Mouse (Mus musculus) embryonic facial prominence, embryonic 10.5 days (tissue): ENCODE measurements around the gene Dazap1. TPM values are rescaled to one million over a fixed set of nuclear protein-coding genes. Genes with fewer than 3 reads are reported as not detected.
"Not testable (repeated sequence)": the region's sequence is repeated elsewhere in the genome, so short reads cannot be mapped to it uniquely, and the experiment has no call there.

Experiments used
- DNase-seq: peaks from one replicate; pipeline ENCODE4 v3.0.0-alpha.2; 2017; ENCODE audit warnings: low spot score
- H3K27ac ChIP-seq: fragments of 300-500 bp; sonication (generic); replicated peaks from 2 replicates; pipeline ENCODE4 v1.5.1; 2016; ENCODE audit warnings: mild to moderate bottlenecking
- H3K27me3 ChIP-seq: fragments of 300-500 bp; sonication (generic); replicated peaks from 2 replicates; pipeline ENCODE4 v1.6.1; 2016; ENCODE audit warnings: low read depth, mild to moderate bottlenecking; ENCODE audit not compliant: poor library complexity, severe bottlenecking
- H3K36me3 ChIP-seq: fragments of 300-500 bp; sonication (generic); replicated peaks from 2 replicates; pipeline ENCODE4 v1.6.1; 2016; ENCODE audit warnings: mild to moderate bottlenecking, moderate library complexity
- H3K4me1 ChIP-seq: fragments of 300-500 bp; sonication (generic); 2 replicates; pipeline ENCODE4 v1.6.1; 2016
- H3K4me3 ChIP-seq: fragments of 300-500 bp; sonication (generic); 2 replicates; pipeline ENCODE4 v1.5.1; 2016; ENCODE audit warnings: mild to moderate bottlenecking, moderate library complexity
- H3K9me3 ChIP-seq: fragments of 300-500 bp; sonication (generic); 2 replicates; pipeline ENCODE4 v1.6.1; 2016; ENCODE audit warnings: mild to moderate bottlenecking
- WGBS: fragments of 180-500 bp; shearing (Covaris S2); methylation state at CpG from one replicate; pipeline ENCODE4 v1.1.7; 2016; 5-methylcytosine and 5-hydroxymethylcytosine counted together
- polyA plus RNA-seq: library from polyadenylated mRNA; unstranded; fragments of >200 nt; fragmentation: Nextera tagmentation; extraction: Ambion mirVana; gene quantifications from 2 replicates; pipeline ENCODE4 v1.2.1, GENCODE M21; 2016

Gene Dazap1
- polyA plus RNA-seq, 1 experiment from 2014 or later: 56.2 TPM

DNA sequence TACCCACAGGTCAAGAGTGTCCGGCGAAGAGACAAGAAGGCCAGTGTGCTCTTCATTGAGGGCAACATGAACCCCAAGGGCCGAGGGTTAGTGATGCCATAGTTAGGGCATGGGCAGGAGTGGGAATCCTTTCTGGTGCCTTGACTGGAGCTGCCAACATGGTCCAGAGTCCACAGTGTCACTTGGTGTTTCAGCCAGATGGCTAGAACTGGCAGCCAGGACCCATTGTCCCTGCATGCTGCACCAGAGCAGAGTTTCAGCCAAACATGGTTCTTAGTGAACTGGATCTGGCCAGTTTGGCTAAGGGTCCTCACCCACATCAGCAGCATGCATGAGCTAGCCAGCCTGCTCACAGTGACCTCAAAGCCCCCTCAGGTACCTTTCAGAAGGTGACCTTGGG, 23.0 kb upstream of the Dazap1 start:
- H3K4me3 ChIP-seq: no peak overlapping the region; the same call in 1 of the 2 replicates
- WGBS: 96% methylated on average over 3 of the region's 3 CpGs
- H3K27ac ChIP-seq: no peak overlapping the region
- no peaks in the 10 kb centered on the region for H3K27me3 ChIP-seq
- no peaks in the 10 kb centered on the region for H3K9me3 ChIP-seq
- H3K4me1 ChIP-seq: peaks cover 2% of the 10 kb centered on the region
- DNase-seq: no peak
- peaks cover 100% of the 10 kb centered on the region for H3K36me3 ChIP-seq

DNA sequence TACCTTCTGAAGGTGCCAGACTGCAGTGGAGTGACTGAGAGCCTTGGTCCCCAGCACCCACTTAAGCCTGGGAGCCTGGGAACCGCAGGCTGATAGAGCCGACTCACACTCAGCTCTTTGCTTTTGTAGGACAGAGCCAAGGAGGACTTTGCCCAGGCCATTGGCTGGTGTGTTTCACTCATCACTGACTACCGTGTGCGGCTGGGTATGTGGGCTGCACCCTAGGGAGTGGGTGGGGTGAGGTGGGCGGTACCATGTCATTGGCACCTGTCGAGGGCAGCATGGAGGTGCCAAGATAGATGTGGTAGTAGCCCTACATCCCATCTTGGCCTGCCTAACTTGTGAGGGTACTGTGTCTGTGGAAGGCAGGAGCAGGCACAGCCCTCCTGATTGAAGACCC, 21.5 kb upstream of the Dazap1 start:
- 92% methylated on average over 6 of the region's 6 CpGs for whole genome bisulfite sequencing
- DNase-seq: no peak
- no peaks in the 10 kb centered on the region for H3K27me3 ChIP-seq
- no peak overlapping the region for H3K27ac ChIP-seq
- H3K4me3 ChIP-seq: no peak overlapping the region
- H3K9me3 ChIP-seq: no peaks in the 10 kb centered on the region
- H3K4me1 ChIP-seq: no peaks in the 10 kb centered on the region
- peaks cover 100% of the 10 kb centered on the region for H3K36me3 ChIP-seq

DNA sequence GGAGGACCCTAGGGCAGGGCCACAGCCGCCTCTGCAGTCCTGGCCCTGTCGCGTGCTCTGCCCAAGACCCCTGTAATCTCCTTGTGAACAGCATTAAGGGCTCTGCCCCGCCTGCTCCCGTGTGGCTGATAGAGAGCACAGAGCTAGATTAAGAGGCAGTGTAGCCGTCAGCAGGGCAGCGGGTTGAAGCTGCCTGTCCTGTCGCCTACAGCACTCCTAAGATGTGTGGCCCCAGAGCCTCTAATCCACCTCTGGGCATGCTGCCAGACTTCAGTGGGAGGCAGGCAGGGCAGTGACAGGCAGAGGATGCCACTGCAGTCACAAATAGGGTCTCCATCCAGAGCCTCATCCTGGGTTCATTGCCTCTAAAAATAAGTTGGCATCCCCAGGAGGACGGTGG, 19.2 kb upstream of the Dazap1 start:
- Histone ChIP-seq H3K9me3 (no peaks in the 10 kb centered on the region), H3K27ac (no peak overlapping the region), H3K36me3 (peaks cover 78% of the 10 kb centered on the region), H3K4me3 (no peak overlapping the region; the same call in 1 of the 2 replicates), H3K27me3 (no peaks in the 10 kb centered on the region), H3K4me1 (peaks cover 11% of the 10 kb centered on the region)
- 88% methylated on average over 9 of the region's 9 CpGs for WGBS
- DNase-seq: no peak

DNA sequence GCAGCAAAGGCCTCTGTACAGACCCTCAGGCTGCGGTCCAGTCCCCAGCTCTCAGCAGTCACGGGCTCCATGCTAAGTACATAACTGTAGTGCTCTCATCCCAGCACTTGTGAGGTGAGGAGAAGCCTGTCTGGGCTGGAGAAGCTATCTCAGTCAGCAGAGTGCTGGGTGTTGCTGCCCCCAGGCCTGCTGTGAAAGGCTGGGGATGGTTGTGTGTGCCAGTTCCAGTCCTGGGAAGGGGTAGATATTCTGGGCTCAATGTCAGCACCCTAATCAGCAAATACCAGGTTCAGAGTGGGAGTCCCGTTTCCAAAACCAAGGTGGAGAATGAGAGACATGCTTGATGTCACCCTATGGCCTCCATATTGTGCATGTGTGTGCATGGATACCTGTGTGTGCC, 18.7 kb upstream of the Dazap1 start:
- H3K27me3 ChIP-seq: no peaks in the 10 kb centered on the region
- H3K4me3 ChIP-seq: no peak overlapping the region
- H3K9me3 ChIP-seq: no peaks in the 10 kb centered on the region
- peaks cover 73% of the 10 kb centered on the region for H3K36me3 ChIP-seq
- H3K4me1 ChIP-seq: peaks cover 11% of the 10 kb centered on the region
- no peak for DNase-seq
- WGBS: 95% methylated on average over 3 of the region's 3 CpGs
- no peak overlapping the region for H3K27ac ChIP-seq

DNA sequence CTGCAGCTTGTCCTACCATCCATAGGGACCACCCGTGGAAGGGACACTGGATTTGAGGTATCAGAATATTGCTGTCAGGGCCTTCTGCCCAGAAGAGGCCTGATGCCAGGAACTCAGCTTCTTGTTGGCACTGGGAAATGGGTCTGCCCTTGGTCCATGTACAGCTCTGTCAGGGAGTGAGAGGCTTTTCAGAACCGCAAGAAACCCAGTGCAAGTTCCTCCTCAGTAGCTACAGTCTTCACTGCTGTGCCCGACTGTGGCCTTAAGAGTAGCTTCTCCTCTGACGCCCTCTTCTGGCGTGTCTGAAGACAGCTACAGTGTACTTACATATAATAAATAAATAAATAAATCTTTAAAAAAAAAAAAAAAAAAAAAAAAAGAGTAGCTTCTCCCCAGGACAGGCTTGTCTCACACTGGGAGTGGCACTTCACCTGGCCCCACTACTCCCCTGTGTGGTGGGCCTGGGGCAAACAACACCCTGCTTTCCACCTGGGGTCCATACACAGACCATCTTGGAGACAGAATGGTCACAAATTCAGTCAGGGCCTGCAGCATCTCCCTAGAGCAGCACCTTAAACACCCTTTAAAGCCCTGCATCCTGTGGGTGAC, 16.4 kb upstream of the Dazap1 start:
- no peak overlapping the region for H3K4me3 ChIP-seq
- 43% methylated on average over 5 of the region's 5 CpGs for WGBS
- no peaks in the 10 kb centered on the region for H3K9me3 ChIP-seq
- peak; percentile 58 for DNase-seq
- H3K27ac ChIP-seq: peak overlapping the region; percentile 72
- no peaks in the 10 kb centered on the region for H3K27me3 ChIP-seq
- peaks cover 13% of the 10 kb centered on the region for H3K4me1 ChIP-seq
- H3K36me3 ChIP-seq: peaks cover 50% of the 10 kb centered on the region

DNA sequence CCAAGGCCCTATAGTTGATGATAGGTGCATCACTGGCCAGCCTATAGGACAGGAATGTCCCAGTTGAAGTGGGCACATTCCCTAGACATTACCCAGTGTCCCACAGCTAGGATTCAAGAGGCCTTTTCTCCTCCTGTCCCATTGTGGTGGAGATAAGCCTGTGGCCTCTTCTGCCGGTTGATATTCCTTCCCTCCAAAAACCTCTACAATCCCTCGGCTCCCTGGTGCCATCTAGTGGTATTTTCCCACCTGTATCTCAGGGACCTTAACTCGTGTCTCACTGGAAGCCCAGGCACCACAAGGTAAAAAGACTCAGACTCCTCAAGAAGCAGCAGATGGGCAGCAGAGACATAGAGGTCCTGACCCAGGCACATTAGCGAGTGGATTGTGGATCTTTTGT, 15.7 kb upstream of the Dazap1 start:
- Histone ChIP-seq H3K36me3 (peaks cover 43% of the 10 kb centered on the region), H3K9me3 (no peaks in the 10 kb centered on the region), H3K4me3 (peak overlapping the region; percentile 28; the same call in 1 of the 2 replicates), H3K27ac (peak overlapping the region; percentile 72), H3K4me1 (peaks cover 20% of the 10 kb centered on the region), H3K27me3 (no peaks in the 10 kb centered on the region)
- DNase-seq: peak; percentile 81
- WGBS: 6% methylated on average over 4 of the region's 4 CpGs

DNA sequence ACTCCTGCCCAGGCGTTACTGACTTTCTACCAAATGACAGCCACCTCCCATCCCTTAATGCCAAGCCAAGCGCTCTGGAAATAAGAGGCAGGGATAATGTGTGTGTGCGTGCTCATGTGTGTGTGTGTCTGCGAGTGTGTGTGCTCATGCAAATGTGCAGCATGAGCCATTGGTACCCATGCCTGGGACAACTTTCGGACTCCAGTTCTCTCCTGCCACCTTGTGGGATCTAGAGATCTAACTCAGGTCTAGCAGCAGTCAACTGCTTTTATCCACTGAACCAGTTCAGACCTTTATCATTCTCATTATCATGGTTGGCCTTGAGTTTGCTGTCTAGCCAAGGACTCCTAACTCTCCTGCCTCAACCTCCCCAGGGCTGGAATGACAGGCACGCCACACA, 13.4 kb upstream of the Dazap1 start:
- peak; percentile 37 for DNase-seq
- peak overlapping the region; percentile 88; the same call in 1 of the 2 replicates for H3K4me3 ChIP-seq

DNA sequence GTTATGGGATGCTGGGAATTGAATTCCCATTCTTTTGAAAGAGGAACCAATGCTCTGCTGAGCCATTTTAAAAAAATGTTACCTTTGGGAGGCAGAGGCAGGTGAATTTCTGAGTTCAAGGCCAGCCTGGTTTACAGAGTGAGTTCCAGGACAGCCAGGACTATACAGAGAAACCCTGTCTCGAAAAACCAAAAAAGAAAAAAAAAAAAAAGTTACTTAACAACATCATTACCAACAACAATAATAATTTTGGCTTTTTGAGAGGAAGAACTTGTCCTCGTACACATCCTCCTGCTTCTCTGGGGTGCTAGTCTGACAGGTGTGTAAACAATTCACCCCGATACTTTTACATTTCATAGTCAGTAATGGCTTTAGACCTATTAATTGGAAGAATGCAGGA, 12.8 kb upstream of the Dazap1 start:
- H3K27ac ChIP-seq: not testable (repeated sequence)
- 50% methylated on average over 3 of the region's 3 CpGs for WGBS

More for the DNA sequence above, 13.4 kb upstream of the Dazap1 start:
- Histone ChIP-seq H3K27me3 (no peaks in the 10 kb centered on the region), H3K27ac (no peak overlapping the region), H3K36me3 (peaks cover 23% of the 10 kb centered on the region), H3K9me3 (no peaks in the 10 kb centered on the region), H3K4me1 (peaks cover 25% of the 10 kb centered on the region)
- WGBS: 64% methylated on average over 6 of the region's 6 CpGs

DNA sequence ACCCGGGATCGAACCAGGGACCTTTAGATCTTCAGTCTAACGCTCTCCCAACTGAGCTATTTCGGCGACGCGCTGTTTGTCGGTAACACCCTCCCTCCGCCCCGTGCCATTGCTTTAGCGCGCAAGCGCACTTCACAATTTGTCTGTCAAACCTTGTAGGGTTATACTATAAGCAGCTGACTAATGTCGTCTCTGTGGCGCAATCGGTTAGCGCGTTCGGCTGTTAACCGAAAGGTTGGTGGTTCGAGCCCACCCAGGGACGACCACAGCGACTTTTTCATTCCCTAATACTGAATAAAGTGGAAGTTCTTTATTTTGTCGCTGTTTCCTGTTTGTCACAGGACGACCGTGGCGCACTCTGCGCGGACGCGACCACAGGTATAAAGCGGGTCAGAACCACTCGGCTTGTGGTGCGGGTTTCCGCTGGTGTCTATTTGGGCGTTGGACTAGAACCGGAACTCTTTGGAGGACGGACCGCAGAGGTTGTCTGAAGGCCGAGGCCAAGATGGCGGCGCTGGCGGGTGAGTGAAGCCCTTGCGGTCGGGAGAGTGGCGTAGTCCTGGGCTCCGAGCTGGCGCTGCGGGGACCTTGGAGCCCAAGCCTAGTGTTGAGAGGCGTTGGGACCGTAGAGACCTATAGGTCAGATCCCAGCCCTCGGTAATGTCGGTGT, 12.2 kb upstream of the Dazap1 start, which contains the start of gene Ndufs7:
Gene Ndufs7 (plus strand): TSS at position 151 of the 670 bp plus-strand sequence.
- no peaks in the 10 kb centered on the region for H3K27me3 ChIP-seq
- DNase-seq: peak; percentile 90
- H3K4me3 ChIP-seq: peak within 1 kb of the TSS; percentile 88
- peaks cover 23% of the 10 kb centered on the region for H3K36me3 ChIP-seq
- H3K4me1 ChIP-seq: peaks cover 25% of the 10 kb centered on the region
- no peaks in the 10 kb centered on the region for H3K9me3 ChIP-seq
- WGBS: under 1% methylated on average over 53 of the region's 53 CpGs
- H3K27ac ChIP-seq: peak within 1 kb of the TSS; percentile 90

More for the DNA sequence above, 12.8 kb upstream of the Dazap1 start:
- peaks cover 25% of the 10 kb centered on the region for H3K4me1 ChIP-seq
- peaks cover 23% of the 10 kb centered on the region for H3K36me3 ChIP-seq
- H3K27me3 ChIP-seq, DNase-seq, H3K9me3 ChIP-seq: not testable (repeated sequence)
- H3K4me3 ChIP-seq: peak overlapping the region; percentile 88

DNA sequence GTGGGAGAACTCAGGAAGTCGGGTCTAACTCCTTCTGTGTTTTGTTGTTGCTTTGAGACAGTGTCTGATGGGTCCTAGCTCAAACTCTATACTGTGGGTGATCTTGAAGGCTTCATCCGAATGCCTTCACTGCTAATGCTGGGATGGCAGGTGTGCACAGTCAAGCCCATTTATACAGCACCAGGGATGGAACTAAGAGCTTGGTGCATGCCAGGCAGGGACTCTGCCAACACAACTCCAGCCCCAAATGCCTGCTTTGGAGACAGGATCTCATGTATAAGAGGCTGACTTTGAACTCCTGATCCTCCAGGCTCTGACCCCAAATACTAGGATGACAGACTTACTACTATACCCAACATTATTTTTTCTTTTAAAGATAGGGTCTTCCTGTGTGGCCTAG, 11.2 kb upstream of the Dazap1 start:
- DNase-seq: no peak
- Histone ChIP-seq H3K4me3 (peak overlapping the region; percentile 88), H3K4me1 (peaks cover 25% of the 10 kb centered on the region), H3K27ac (peak overlapping the region; percentile 90), H3K27me3 (no peaks in the 10 kb centered on the region), H3K9me3 (no peaks in the 10 kb centered on the region), H3K36me3 (peaks cover 25% of the 10 kb centered on the region)
- WGBS: 42% methylated on average over 2 of the region's 2 CpGs

DNA sequence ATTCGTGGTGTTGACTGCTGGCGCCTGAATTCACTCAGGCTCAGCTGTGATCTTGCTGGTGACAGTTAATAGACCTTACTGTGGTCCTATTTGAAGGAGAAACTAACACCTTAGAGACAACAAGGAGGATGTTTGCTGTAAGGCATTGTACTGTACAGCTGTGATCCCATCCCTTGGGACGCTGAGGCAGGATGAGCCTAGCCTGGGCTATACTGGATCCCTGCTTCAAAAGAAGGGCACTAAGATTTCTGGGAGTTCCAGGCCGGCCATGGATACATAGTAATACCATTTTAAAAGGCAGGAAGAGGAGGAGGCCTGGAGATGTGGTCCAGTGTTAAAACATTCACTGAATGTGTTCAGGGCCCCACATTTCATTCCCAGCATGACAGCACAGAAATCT, 10.7 kb upstream of the Dazap1 start:
- Histone ChIP-seq H3K27me3 (no peaks in the 10 kb centered on the region), H3K4me1 (peaks cover 20% of the 10 kb centered on the region), H3K4me3 (peak overlapping the region; percentile 88), H3K9me3 (no peaks in the 10 kb centered on the region), H3K36me3 (peaks cover 30% of the 10 kb centered on the region), H3K27ac (no peak overlapping the region)
- DNase-seq: no peak
- WGBS: 87% methylated on average over 4 of the region's 4 CpGs

DNA sequence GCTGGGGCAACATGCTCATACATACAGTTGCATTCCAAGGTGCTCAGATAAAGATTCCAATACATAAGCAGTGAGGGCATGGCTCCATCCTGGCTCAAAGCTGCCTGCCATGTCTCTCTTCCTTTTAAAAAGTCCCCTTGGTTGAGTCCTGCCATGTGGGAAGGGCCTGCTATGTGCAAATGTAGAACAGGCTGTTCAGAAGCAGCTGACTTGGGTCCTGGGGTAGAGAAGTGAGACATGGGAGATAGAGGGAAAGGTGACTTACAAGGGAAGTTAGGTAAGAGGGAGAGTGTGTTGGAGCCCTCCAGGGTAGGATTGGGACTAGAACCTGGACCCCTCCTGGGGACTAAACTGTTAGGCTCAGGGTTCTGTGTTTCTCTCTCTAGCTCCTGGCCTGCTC, 9.3 kb upstream of the Dazap1 start:
- H3K4me3 ChIP-seq: no peak overlapping the region

More for the DNA sequence above, 9.3 kb upstream of the Dazap1 start:
- Histone ChIP-seq H3K36me3 (peaks cover 45% of the 10 kb centered on the region), H3K27ac (no peak overlapping the region), H3K4me1 (peaks cover 14% of the 10 kb centered on the region), H3K9me3 (no peaks in the 10 kb centered on the region), H3K27me3 (no peaks in the 10 kb centered on the region)
- DNase-seq: no peak
